Mouse (Mus musculus): Measurements from ENCODE around the gene Ifit2.

DNA sequence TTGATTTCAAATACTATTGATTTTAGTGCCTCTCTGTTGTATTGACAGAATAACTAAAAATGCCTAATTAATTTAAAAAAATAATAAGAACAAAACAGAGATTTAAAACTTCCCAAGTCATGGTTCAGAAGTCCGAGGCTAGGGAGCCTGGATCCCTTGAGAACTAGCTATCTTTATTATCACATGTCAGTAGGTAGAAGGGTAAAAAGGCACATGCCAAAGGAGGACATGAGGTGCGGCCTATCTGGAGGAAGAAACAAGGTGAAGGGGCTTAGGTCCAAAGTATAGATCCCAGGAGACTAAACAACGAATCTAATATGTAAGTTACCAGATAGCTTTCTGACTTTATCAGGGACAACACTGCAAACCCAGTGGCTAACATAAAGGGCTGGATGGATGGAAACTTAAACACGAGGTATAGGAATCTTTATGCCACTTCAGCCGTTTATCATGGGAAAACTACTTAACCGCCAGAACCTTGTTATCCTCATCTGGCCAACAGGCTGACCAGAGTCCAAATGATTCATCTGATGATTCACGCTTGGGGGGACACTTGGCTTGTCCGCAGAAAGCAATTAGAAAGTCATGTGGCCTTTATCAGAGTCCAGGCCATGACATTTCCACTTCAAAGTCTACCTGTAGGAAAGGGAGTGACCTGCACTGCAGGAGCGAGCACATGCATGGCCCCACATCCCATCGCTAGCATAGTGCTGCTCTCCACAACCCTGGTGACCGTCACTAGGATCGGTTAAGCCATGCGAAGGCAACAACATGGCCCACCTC, 32.5 kb upstream of the Ifit2 start:
- TF ChIP-seq POLR2A (IDR thresholded peaks at IDR 0.05; ENCODE audit: insufficient read depth, low read depth, low read length) (no peak), CTCF (IDR thresholded peaks at IDR 0.05) (no peak)

Data from heart, adult 2 months (tissue).